Mouse (Mus musculus): ENCODE data around the gene Cdkn2d.

- TF ChIP-seq CTCF (IDR thresholded peaks at IDR 0.05; ENCODE audit: low read depth) (no peak), EP300 (optimal IDR thresholded peaks at IDR 0.05) (no peak)
Measured at GRCm38 (mm10) chr9:21275727-21276126, 15.5 kb downstream of the Cdkn2d start.
